Mouse (Mus musculus) kidney, adult 2 months (tissue): Measurements from ENCODE around the gene Neurod4.

Experiments used
- CTCF ChIP-seq: fragments of 200-500 bp; conservative IDR thresholded peaks from 2 replicates; pipeline ENCODE4 v1.5.1; 2011; ENCODE audit warnings: low read depth, mild to moderate bottlenecking, control low read depth, low read length, moderate library complexity, mixed read lengths; ENCODE audit not compliant: insufficient read depth, insufficient read length
- POLR2A ChIP-seq: fragments of 200-500 bp; IDR thresholded peaks from one replicate; pipeline ENCODE4 v1.6.1; 2011; ENCODE audit warnings: low read depth, low read length, control low read depth

- TF ChIP-seq CTCF (no peak), POLR2A (no peak)
Measured at GRCm38 (mm10) chr10:130293741-130294408, 13.8 kb upstream of the Neurod4 start.
